Mouse (Mus musculus) left cerebral cortex, postnatal 10 days (tissue): ENCODE measurements around the gene Serpina3k. TPM values are rescaled to one million over a fixed set of nuclear protein-coding genes. Genes with fewer than 3 reads are reported as not detected.
"Not testable (repeated sequence)": the region's sequence is repeated elsewhere in the genome, so short reads cannot be mapped to it uniquely, and the experiment has no call there.

ENCODE experiments used
- DNase-seq, 2 experiments: peaks; one replicate each; pipeline ENCODE4 v3.0.0; 2021 to 2022; ENCODE audit warnings: low spot score in 2 of 2, mixed read lengths in 1 of 2; ENCODE audit errors: extremely low spot score in 1 of 2
- intact Hi-C: fragments of 180-260 bp; cut with DNase I; formaldehyde crosslinking; loops from one replicate; pipeline ENCODE4 v1.15.1; 2025
- total RNA-seq, 2 experiments: library from RNA; stranded (reverse); gene quantifications; 2 replicates each; pipeline ENCODE4 v1.2.3; 2021

The Serpina3k gene
- total RNA-seq, 2 experiments from 2014 or later = not detected

- DNase-seq, intact Hi-C loops: not testable (repeated sequence)
Observed at GRCm38 (mm10) chr12:104381071-104381604, 42.9 kb downstream of the Serpina3k start.

- intact Hi-C loops, DNase-seq: not testable (repeated sequence)
Observed at GRCm38 (mm10) chr12:104385987-104386386, 47.7 kb downstream of the Serpina3k start.

GRCm38 (mm10) chr12:104386878-104387277 is 48.6 kb downstream of the Serpina3k start:
- DNase-seq, intact Hi-C loops: not testable (repeated sequence)

- intact Hi-C loops = no loop called here
- DNase-seq = no peak
Observed at GRCm38 (mm10) chr12:104388477-104388876, 50.2 kb downstream of the Serpina3k start.

- intact Hi-C loops, DNase-seq: not testable (repeated sequence)
Observed at GRCm38 (mm10) chr12:104391057-104391456, 52.8 kb downstream of the Serpina3k start.

Other genes starting within 250 kb of the Serpina3k start
- gene Serpina5, start 237.4 kb upstream of the Serpina3k start, total RNA-seq = not detected
- gene Serpina3a, start 225.8 kb upstream of the Serpina3k start, total RNA-seq = not detected
- not detected for gene Serpina3b, start 210.5 kb upstream of the Serpina3k start, total RNA-seq
- not detected for gene Serpina3c, start 184.6 kb upstream of the Serpina3k start, total RNA-seq
- gene Serpina3f, start 123.9 kb upstream of the Serpina3k start, total RNA-seq = not detected
- under 1 TPM; 0.36 to 0.39 TPM for gene Serpina3g, start 102.2 kb upstream of the Serpina3k start, total RNA-seq
- gene Serpina3i, start 75.4 kb upstream of the Serpina3k start, total RNA-seq = under 1 TPM in 1 of 2 experiments, not detected in 1; 0.47 TPM
- not detected for gene Serpina3j, start 23.9 kb upstream of the Serpina3k start, total RNA-seq
- gene Serpina3m, start within 50 bp of the Serpina3k start, total RNA-seq = not detected
- 1 to 10 TPM; 4.2 to 6.9 TPM for gene Serpina3n, start 68.2 kb downstream of the Serpina3k start, total RNA-seq
- not detected for gene Gsc, start 134.8 kb downstream of the Serpina3k start, total RNA-seq